In the genomic region with DNA sequence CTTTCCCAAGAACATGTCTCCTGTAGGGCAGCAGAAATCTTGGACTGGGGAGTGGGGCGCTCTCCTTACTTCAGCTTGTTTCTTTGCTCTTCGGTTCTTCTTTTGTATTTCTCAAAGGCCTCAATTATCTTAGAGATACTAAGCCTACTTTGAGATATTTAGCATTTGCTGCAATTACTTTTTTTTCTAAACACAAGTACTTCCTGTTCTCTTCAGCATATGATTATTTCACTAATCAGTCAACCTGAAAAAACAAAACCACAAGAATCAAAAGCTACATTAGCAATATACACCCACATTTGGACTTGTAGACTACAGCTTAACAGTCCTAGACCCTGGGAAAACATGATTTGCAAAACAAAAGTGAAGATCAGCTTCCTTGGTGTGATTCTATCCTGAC, we compare ENCODE assay signal across 27 mouse cellular contexts. TPM values are rescaled to one million over a fixed set of nuclear protein-coding genes. Genes with fewer than 3 reads are reported as not detected.
DNase-seq lines count a peak whose midpoint lies in the region; ATAC-seq and TF ChIP-seq lines count a peak whose summit lies in the region.
"Had no signal": no experiment of that assay in that cellular context is flagged by ENCODE, and none has a peak within 500 bp of the region (broad histone marks: within the 10 kb centered on the region; RNA-seq: fewer than 3 reads in every experiment).

No protein-coding gene starts in this region.

- no peak overlapping the region; a peak in 1 of 4 replicates for H3K4me3 ChIP-seq in MEL (ENCODE audit: control insufficient read depth in 1 of 2, insufficient read depth in 1 of 2, low read depth in 2 of 2, low read length in 2 of 2)
- H3K4me3 ChIP-seq: embryonic facial prominence, embryonic 12.5 days; embryonic facial prominence, embryonic 15.5 days; gastrocnemius, adult 2 months; heart, adult 2 months; heart, embryonic 10.5 days; heart, embryonic 13.5 days; intestine, embryonic 15.5 days had no signal

- H3K9ac ChIP-seq in MEL (ENCODE audit: control insufficient read depth, low read depth, low read length, poor library complexity, severe bottlenecking), result no peak overlapping the region
- H3K9ac ChIP-seq: embryonic facial prominence, embryonic 12.5 days; embryonic facial prominence, embryonic 15.5 days; forebrain, postnatal 0 days; heart, embryonic 13.5 days; hindbrain, embryonic 14.5 days; intestine, embryonic 15.5 days had no signal

- intact Hi-C loops in gastrocnemius, postnatal 36 days (cut with DNase I), result no loop called here

- TF ChIP-seq POLR2A in MEL (IDR thresholded peaks at IDR 0.05; ENCODE audit: control insufficient read depth in 1 of 2, insufficient read depth in 1 of 2, low read depth in 1 of 2, low read length in 2 of 2, poor library complexity in 1 of 2), result no peak

- TF ChIP-seq CTCF in MEL (IDR thresholded peaks at IDR 0.05 in 2 of 3, conservative IDR thresholded peaks at IDR 0.05 in 1 of 3; ENCODE audit: control insufficient read depth in 1 of 3, insufficient read depth in 1 of 3, low read depth in 2 of 3, low read length in 3 of 3, poor library complexity in 1 of 3, severe bottlenecking in 1 of 3), result no peak

- H3K79me2 ChIP-seq in MEL (ENCODE audit: control insufficient read depth, insufficient read depth, low read length, poor library complexity), result peaks cover 11% of the 10 kb centered on the region

- H3K4me1 ChIP-seq in MEL (ENCODE audit: control insufficient read depth in 1 of 2, insufficient read depth in 2 of 2, low read length in 2 of 2), result peaks cover 6 to 17% of the 10 kb centered on the region in 2 experiments
- H3K4me1 ChIP-seq: intestine, embryonic 15.5 days had no signal

- peak; percentile 62 for DNase-seq in MEL (ENCODE audit: low read depth, low spot score)
- no peak for DNase-seq in gastrocnemius, postnatal 36 days
- DNase-seq in lung, adult 18-20 months, result no peak
- no peak for DNase-seq in thymus, postnatal 14 days
- DNase-seq: adrenal gland, adult 8-10 months; adrenal gland, postnatal 25 days; cerebellum, adult 11-12 months; cerebellum, adult 9-10 months; cerebellum, postnatal 14 days; forebrain, postnatal 0 days; gastrocnemius, adult 2 months; gastrocnemius, postnatal 25 days; heart, adult 2 months; heart, postnatal 14 days; heart, postnatal 4 days; kidney, adult 11 months had no signal

- no peak for TF ChIP-seq RAD21 in MEL (IDR thresholded peaks at IDR 0.05; ENCODE audit: low read depth, low read length)

- peak; percentile 57 to 73 for TF ChIP-seq EP300 in MEL (IDR thresholded peaks at IDR 0.05; ENCODE audit: low read depth in 1 of 2, low read length in 2 of 2)

- peaks cover 0 to 26% of the 10 kb centered on the region in 2 experiments; a peak in 2 of 4 replicates for H3K36me3 ChIP-seq in MEL (ENCODE audit: control insufficient read depth in 1 of 2, insufficient read depth in 2 of 2, low read length in 2 of 2)
- H3K36me3 ChIP-seq: embryonic facial prominence, embryonic 12.5 days; embryonic facial prominence, embryonic 15.5 days; heart, embryonic 13.5 days; intestine, embryonic 15.5 days had no signal

- no peaks in the 10 kb centered on the region for H3K27me3 ChIP-seq in MEL (ENCODE audit: control insufficient read depth in 1 of 2, insufficient read depth in 2 of 2, low read length in 2 of 2)
- H3K27me3 ChIP-seq: embryonic facial prominence, embryonic 12.5 days; embryonic facial prominence, embryonic 15.5 days; heart, embryonic 13.5 days; intestine, embryonic 15.5 days had no signal

- H3K9me3 ChIP-seq in MEL (replicated peaks; ENCODE audit: insufficient read depth, low read length), result no peaks in the 10 kb centered on the region
- H3K9me3 ChIP-seq: embryonic facial prominence, embryonic 12.5 days; embryonic facial prominence, embryonic 15.5 days; heart, embryonic 10.5 days; heart, embryonic 13.5 days; intestine, embryonic 15.5 days had no signal

- H3K27ac ChIP-seq in MEL (ENCODE audit: control insufficient read depth, low read depth, low read length), result peak overlapping the region; percentile 32
- H3K27ac ChIP-seq: embryonic facial prominence, embryonic 12.5 days; embryonic facial prominence, embryonic 15.5 days; gastrocnemius, adult 2 months; heart, adult 2 months; heart, embryonic 10.5 days; heart, embryonic 13.5 days; hindbrain, embryonic 14.5 days; hindbrain, postnatal 0 days; intestine, embryonic 15.5 days had no signal

- ATAC-seq in CD4-positive, CD25-positive, alpha-beta regulatory T cell, adult 4 months, result peak; percentile 25
- ATAC-seq in inflammation-experienced regulatory T-cells, adult 6 months, result peak; percentile 25
- ATAC-seq: activated CD4-positive, CD25-positive, alpha-beta regulatory T cell, adult 4 months; forebrain, embryonic 14.5 days; forebrain, postnatal 0 days; hindbrain, postnatal 0 days; intestine, embryonic 15.5 days had no signal

TF ChIP-seq in MEL, 35 proteins besides CTCF, POLR2A, EP300 and RAD21:
- TF ChIP-seq CHD1 (IDR thresholded peaks at IDR 0.05; ENCODE audit: low read depth, low read length), result no peak
- no peak for TF ChIP-seq NRF1 (IDR thresholded peaks at IDR 0.05; ENCODE audit: insufficient read depth, low read depth, low read length, poor library complexity, severe bottlenecking)
- TF ChIP-seq ELF1 (IDR thresholded peaks at IDR 0.05; ENCODE audit: low read depth, low read length), result peak; percentile 65; the same call in 1 of the 2 replicates
- TF ChIP-seq SIN3A (IDR thresholded peaks at IDR 0.05; ENCODE audit: low read length), result peak; percentile 82
- TF ChIP-seq MYC (IDR thresholded peaks at IDR 0.05; ENCODE audit: low read depth, low read length), result peak; percentile 60; the same call in 1 of the 2 replicates
- peak; percentile 38; the same call in 1 of the 2 replicates for TF ChIP-seq MAX (IDR thresholded peaks at IDR 0.05; ENCODE audit: low read length)
- peak; percentile 55 for TF ChIP-seq HCFC1 (IDR thresholded peaks at IDR 0.05; ENCODE audit: low read depth, low read length)
- no peak for TF ChIP-seq MEF2A (IDR thresholded peaks at IDR 0.05; ENCODE audit: extremely low read depth, insufficient replicate concordance, low read depth, low read length, poor library complexity, severe bottlenecking)
- TF ChIP-seq RCOR1 (IDR thresholded peaks at IDR 0.05; ENCODE audit: low read depth, low read length), result peak; percentile 78
- TF ChIP-seq CHD2 (IDR thresholded peaks at IDR 0.05; ENCODE audit: low read length), result no peak
- TF ChIP-seq ETS1 (IDR thresholded peaks at IDR 0.05; ENCODE audit: low read depth, low read length), result peak; percentile 83
- no peak for TF ChIP-seq POLR2AphosphoS2 (IDR thresholded peaks at IDR 0.05; ENCODE audit: low read length)
- peak; percentile 54 for TF ChIP-seq GATA1 (IDR thresholded peaks at IDR 0.05; ENCODE audit: low read depth, low read length)
- TF ChIP-seq MAFK (IDR thresholded peaks at IDR 0.05; ENCODE audit: borderline replicate concordance, low read depth, low read length), result peak; percentile 28; the same call in 1 of the 2 replicates
- no peak for TF ChIP-seq USF1 (IDR thresholded peaks at IDR 0.05; ENCODE audit: low read depth, low read length)
- no peak for TF ChIP-seq GABPA (IDR thresholded peaks at IDR 0.05; ENCODE audit: low read depth, low read length)
- no peak for TF ChIP-seq TAL1 (IDR thresholded peaks at IDR 0.05; ENCODE audit: low read length)
- no peak for TF ChIP-seq E2F4 (IDR thresholded peaks at IDR 0.05; ENCODE audit: borderline replicate concordance, low read depth, low read length)
- TF ChIP-seq ZNF384 (IDR thresholded peaks at IDR 0.05; ENCODE audit: low read depth, low read length), result peak; percentile 91
- peak; percentile 20; the same call in 1 of the 2 replicates for TF ChIP-seq TCF12 (IDR thresholded peaks at IDR 0.05; ENCODE audit: low read depth, low read length)
- TF ChIP-seq MAZ (IDR thresholded peaks at IDR 0.05; ENCODE audit: low read depth, low read length), result no peak

RNA-seq across cellular contexts. Expression of a gene that starts 2.1 kb away (rescaled TPM):
- polyA plus RNA-seq in CD4-positive, CD25-positive, alpha-beta regulatory T cell, adult 4 months (2017; shearing (Covaris generic)), result 1 to 10 TPM in 1 of 2 experiments, under 1 TPM in 1; 0.91 to 2.4 TPM
- 10.8 and 11.7 TPM in 2 replicates for total RNA-seq in MEL (2012; rRNA removed)
- 1 to 10 TPM in 1 of 2 experiments, not detected in 1; 9.9 TPM for polyA plus RNA-seq in MEL (2012; ENCODE audit: insufficient read depth in 1 of 2, insufficient read length in 2 of 2, low read depth in 1 of 2, low replicate concordance in 2 of 2, missing spikeins in 1 of 2)
- polyA plus RNA-seq in inflammation-experienced regulatory T-cells, adult 6 months (2017; shearing (Covaris generic)), result 1 to 10 TPM; 2.0 to 6.0 (median 3.3) TPM
- 1 to 10 TPM; 1.6 to 2.0 TPM for total RNA-seq in gastrocnemius, postnatal 36 days (2021)

RNA-seq across cellular contexts. Expression of a gene that starts 30.9 kb away (rescaled TPM):
- 1 to 10 TPM; 8.6 to 9.7 TPM for polyA plus RNA-seq in CD4-positive, CD25-positive, alpha-beta regulatory T cell, adult 4 months (2017; shearing (Covaris generic))
- 8.1 and 10.2 TPM in 2 replicates for total RNA-seq in MEL (2012; rRNA removed)
- polyA plus RNA-seq in MEL (2012; ENCODE audit: insufficient read depth in 1 of 2, insufficient read length in 2 of 2, low read depth in 1 of 2, low replicate concordance in 2 of 2, missing spikeins in 1 of 2), result 1 to 10 TPM in 1 of 2 experiments, not detected in 1; 8.8 TPM
- polyA plus RNA-seq in inflammation-experienced regulatory T-cells, adult 6 months (2017; shearing (Covaris generic)), result 1 to 10 TPM; 7.9 to 8.7 (median 8.4) TPM
- total RNA-seq in gastrocnemius, postnatal 36 days (2021), result 1 to 10 TPM; 7.0 to 8.0 TPM

RNA-seq across cellular contexts. Expression of a gene that starts 31.6 kb away (rescaled TPM):
- 10 to 100 TPM; 22.8 to 30.6 TPM for polyA plus RNA-seq in CD4-positive, CD25-positive, alpha-beta regulatory T cell, adult 4 months (2017; shearing (Covaris generic))
- total RNA-seq in MEL (2012; rRNA removed), result 15.0 and 15.8 TPM in 2 replicates
- polyA plus RNA-seq in MEL (2012; ENCODE audit: insufficient read depth in 1 of 2, insufficient read length in 2 of 2, low read depth in 1 of 2, low replicate concordance in 2 of 2, missing spikeins in 1 of 2), result 10 to 100 TPM in 1 of 2 experiments, not detected in 1; 18.5 TPM
- polyA plus RNA-seq in inflammation-experienced regulatory T-cells, adult 6 months (2017; shearing (Covaris generic)), result 10 to 100 TPM; 21.2 to 28.2 (median 22.6) TPM
- 1 to 10 TPM; 2.8 to 3.4 TPM for total RNA-seq in gastrocnemius, postnatal 36 days (2021)
